Mouse (Mus musculus): ENCODE data around the gene Lekr1.

DNA sequence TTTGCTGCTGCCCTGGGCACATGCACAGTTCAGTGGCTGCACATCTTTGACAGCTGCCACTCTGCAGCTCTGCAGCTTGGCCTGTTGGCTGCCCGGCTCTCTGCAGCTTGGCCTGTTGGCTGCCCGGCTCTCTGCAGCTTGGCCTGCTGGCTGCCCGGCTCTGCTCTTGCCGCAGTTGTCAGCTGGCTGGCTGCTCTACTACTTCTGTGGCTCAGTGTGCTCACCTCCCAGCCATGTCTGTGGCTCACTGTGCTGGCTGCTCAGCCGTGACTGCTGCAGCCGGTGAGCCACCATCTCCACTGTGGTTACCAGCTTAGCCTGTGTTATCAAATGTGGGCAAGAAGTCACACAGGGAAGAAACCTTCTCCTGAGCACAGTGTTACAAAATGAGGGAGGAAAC, 4.2 kb downstream of the Lekr1 start:
- TF ChIP-seq CTCF (IDR thresholded peaks at IDR 0.05; ENCODE audit: borderline replicate concordance, insufficient read depth, low read depth, low read length) (no peak), POLR2A (IDR thresholded peaks at IDR 0.05; ENCODE audit: borderline replicate concordance, insufficient read depth, low read length) (no peak)

Measured in cerebellum, adult 2 months (tissue).